Mouse (Mus musculus): ENCODE data around the gene Gm21616. TPM values are rescaled to one million over a fixed set of nuclear protein-coding genes. Genes with fewer than 3 reads are reported as not detected.
"Not testable (repeated sequence)": the region's sequence is repeated elsewhere in the genome, so short reads cannot be mapped to it uniquely, and the experiment has no call there.

Gene Gm21616
- polyA plus RNA-seq (2016; fragmentation: Nextera tagmentation; extraction: Ambion mirVana) = not detected in 2 replicates

DNA sequence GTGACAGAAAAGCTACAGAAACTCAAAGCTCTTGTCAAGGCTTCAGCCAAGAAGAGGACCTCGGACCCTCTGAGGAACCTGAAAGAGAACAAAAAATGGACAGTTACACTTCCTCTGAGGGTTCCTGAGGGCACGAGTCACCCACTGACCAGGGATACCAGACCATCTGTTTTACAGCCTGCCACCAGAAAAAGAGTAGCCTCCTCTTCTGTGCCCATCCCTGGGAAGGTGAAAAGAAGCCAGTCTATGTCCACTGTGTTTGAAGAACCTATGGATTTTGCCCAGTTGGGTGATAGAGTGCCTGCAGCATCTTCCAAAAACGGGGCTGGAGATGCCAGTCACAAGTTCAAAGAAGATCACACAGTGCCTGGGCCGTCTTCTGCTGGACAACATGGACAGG is at the start of gene Gm21616:
Gene Gm21616, plus strand, starts transcription at position 301 of the 400 bp plus-strand sequence.
- H3K4me1 ChIP-seq (replicated peaks); H3K27me3 ChIP-seq; H3K9ac ChIP-seq (replicated peaks); H3K4me3 ChIP-seq (replicated peaks); H3K36me3 ChIP-seq; H3K9me3 ChIP-seq; ATAC-seq (ENCODE audit: insufficient number of reproducible peaks, insufficient read depth, low FRiP score, low TSS enrichment, low read depth); H3K27ac ChIP-seq; H3K4me2 ChIP-seq: not testable (repeated sequence)
- no CpG with 5 or more reads among the region's 4 CpGs for WGBS
